Mouse (Mus musculus) embryonic fibroblast, embryonic 13.5 days (primary cell): ENCODE measurements around the gene Kctd3. TPM values are rescaled to one million over a fixed set of nuclear protein-coding genes. Genes with fewer than 3 reads are reported as not detected.

Experiments
- H3K27ac ChIP-seq: 2 replicates; pipeline ENCODE4 v1.5.1; 2012; ENCODE audit warnings: low read length, control low read depth, inconsistent platforms; ENCODE audit not compliant: insufficient read depth
- H3K4me1 ChIP-seq: 2 replicates; pipeline ENCODE4 v1.6.1; 2011; ENCODE audit warnings: low read length; ENCODE audit not compliant: control insufficient read depth, insufficient read depth
- H3K4me3 ChIP-seq: 2 replicates; pipeline ENCODE4 v1.5.1; 2011; ENCODE audit warnings: mild to moderate bottlenecking, control low read depth, low read length; ENCODE audit not compliant: insufficient read depth
- CTCF ChIP-seq: IDR thresholded peaks from 2 replicates; pipeline ENCODE4 v1.5.1; 2011; ENCODE audit warnings: mild to moderate bottlenecking, control low read depth, low read length, moderate library complexity, borderline replicate concordance; ENCODE audit not compliant: insufficient read depth
- POLR2A ChIP-seq: IDR thresholded peaks from 2 replicates; pipeline ENCODE4 v1.6.1; 2011; ENCODE audit warnings: low read depth, mild to moderate bottlenecking, control low read depth, low read length, moderate library complexity
- polyA plus RNA-seq: library from polyadenylated mRNA; stranded (reverse); fragments of >200 nt; gene quantifications from 2 replicates; pipeline ENCODE4 v1.2.4, GENCODE M21; 2011; ENCODE audit warnings: low read depth; ENCODE audit not compliant: missing spikeins, insufficient read length

Gene Kctd3
- polyA plus RNA-seq = 27.4 and 33.6 TPM in 2 replicates

- Histone ChIP-seq H3K27ac (no peak within 1 kb of the TSS), H3K4me3 (peak within 1 kb of the TSS; percentile 83), H3K4me1 (peaks cover 6% of the 10 kb centered on the region; the same call in 1 of the 2 replicates)
- TF ChIP-seq CTCF = no peak
- TF ChIP-seq POLR2A = peak; percentile 84
Observed at GRCm38 (mm10) chr1:189007239-189007979, at the start of gene Kctd3. Gene Kctd3 (minus strand): TSS chr1:189007841.

GRCm38 (mm10) chr1:189057425-189057824 is 49.8 kb upstream of the Kctd3 start:
- H3K4me3 ChIP-seq = no peak overlapping the region
- TF ChIP-seq CTCF (no peak), POLR2A (no peak)
- peaks cover 5% of the 10 kb centered on the region; the same call in 1 of the 2 replicates for H3K4me1 ChIP-seq

GRCm38 (mm10) chr1:189055933-189056332 is 48.3 kb upstream of the Kctd3 start:
- H3K4me3 ChIP-seq = no peak overlapping the region
- no peak for TF ChIP-seq CTCF
- no peak for TF ChIP-seq POLR2A
- peaks cover 5% of the 10 kb centered on the region; the same call in 1 of the 2 replicates for H3K4me1 ChIP-seq
- H3K27ac ChIP-seq = no peak overlapping the region

More at GRCm38 (mm10) chr1:189057425-189057824, 49.8 kb upstream of the Kctd3 start:
- H3K27ac ChIP-seq = no peak overlapping the region

- H3K4me1 ChIP-seq = peaks cover 5% of the 10 kb centered on the region; the same call in 1 of the 2 replicates
- TF ChIP-seq CTCF = no peak
- TF ChIP-seq POLR2A = no peak
Observed at GRCm38 (mm10) chr1:189054941-189055551, 47.4 kb upstream of the Kctd3 start.

GRCm38 (mm10) chr1:189054191-189054590 is 46.5 kb upstream of the Kctd3 start:
- H3K27ac ChIP-seq = no peak overlapping the region
- H3K4me3 ChIP-seq = no peak overlapping the region
- TF ChIP-seq POLR2A = no peak
- no peak for TF ChIP-seq CTCF

More at GRCm38 (mm10) chr1:189054941-189055551, 47.4 kb upstream of the Kctd3 start:
- Histone ChIP-seq H3K27ac (peak overlapping the region; percentile 56), H3K4me3 (no peak overlapping the region)

GRCm38 (mm10) chr1:189052189-189052588 is 44.5 kb upstream of the Kctd3 start:
- peaks cover 5% of the 10 kb centered on the region; the same call in 1 of the 2 replicates for H3K4me1 ChIP-seq
- no peak overlapping the region for H3K4me3 ChIP-seq
- no peak overlapping the region for H3K27ac ChIP-seq
- TF ChIP-seq POLR2A = no peak
- no peak for TF ChIP-seq CTCF

More at GRCm38 (mm10) chr1:189054191-189054590, 46.5 kb upstream of the Kctd3 start:
- H3K4me1 ChIP-seq = peaks cover 5% of the 10 kb centered on the region; the same call in 1 of the 2 replicates

- TF ChIP-seq POLR2A = no peak
- no peak for TF ChIP-seq CTCF
- no peaks in the 10 kb centered on the region for H3K4me1 ChIP-seq
- H3K27ac ChIP-seq = no peak overlapping the region
- H3K4me3 ChIP-seq = no peak overlapping the region
Observed at GRCm38 (mm10) chr1:189050122-189050521, 42.5 kb upstream of the Kctd3 start.

GRCm38 (mm10) chr1:189048331-189048730 is 40.7 kb upstream of the Kctd3 start:
- no peak for TF ChIP-seq POLR2A
- no peak for TF ChIP-seq CTCF
- Histone ChIP-seq H3K27ac (no peak overlapping the region), H3K4me3 (no peak overlapping the region), H3K4me1 (no peaks in the 10 kb centered on the region)

- Histone ChIP-seq H3K4me3 (no peak overlapping the region), H3K4me1 (no peaks in the 10 kb centered on the region), H3K27ac (no peak overlapping the region)
- TF ChIP-seq POLR2A (no peak), CTCF (no peak)
Observed at GRCm38 (mm10) chr1:189047918-189048317, 40.3 kb upstream of the Kctd3 start.

- TF ChIP-seq CTCF (no peak), POLR2A (no peak)
- H3K4me1 ChIP-seq = no peaks in the 10 kb centered on the region
- no peak overlapping the region for H3K4me3 ChIP-seq
- H3K27ac ChIP-seq = no peak overlapping the region
Observed at GRCm38 (mm10) chr1:189046831-189047230, 39.2 kb upstream of the Kctd3 start.
